ENCODE assay signal across 8 mouse cellular contexts in the genomic region with DNA sequence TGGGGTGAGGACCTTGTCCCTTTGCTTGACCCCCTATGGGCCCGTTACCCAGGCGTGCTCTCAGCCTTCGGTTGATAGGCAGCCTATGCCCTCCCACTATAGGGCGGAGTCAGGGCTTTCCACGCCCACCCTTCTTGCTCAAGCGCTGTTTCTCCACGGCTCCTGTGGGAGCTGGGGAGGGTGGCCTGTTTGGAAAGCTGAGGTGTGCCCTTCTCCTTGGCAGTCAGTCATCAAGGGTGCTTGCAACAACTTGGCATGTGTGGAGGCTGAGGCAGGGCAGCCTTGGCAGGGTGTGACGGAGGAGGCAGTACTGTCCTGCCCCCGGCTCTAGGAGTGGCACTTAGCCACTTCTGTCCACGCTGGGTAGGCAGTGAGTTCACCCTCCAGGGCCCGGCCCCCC. TPM values are rescaled to one million over a fixed set of nuclear protein-coding genes. Genes with fewer than 3 reads are reported as not detected.
A peak's percentile ranks its signal among the peaks of the same experiment; 100 is the strongest.
DNase-seq lines count a peak whose midpoint lies in the region; ATAC-seq lines count a peak whose summit lies in the region.

No protein-coding gene starts in this region.

- H3K27me3 ChIP-seq in hindbrain, embryonic 12.5 days: no peaks in the 10 kb centered on the region
- no peaks in the 10 kb centered on the region for H3K27me3 ChIP-seq in limb, embryonic 12.5 days
- no peaks in the 10 kb centered on the region for H3K27me3 ChIP-seq in midbrain, embryonic 11.5 days (ENCODE audit: control insufficient read depth, insufficient read depth, low read length)

- H3K4me2 ChIP-seq in hindbrain, embryonic 12.5 days (replicated peaks): peak overlapping the region; percentile 60
- H3K4me2 ChIP-seq in limb, embryonic 12.5 days: peak overlapping the region; percentile 56
- peak overlapping the region; percentile 70 for H3K4me2 ChIP-seq in midbrain, embryonic 11.5 days

- H3K9ac ChIP-seq in hindbrain, embryonic 12.5 days: peak overlapping the region; percentile 61
- 0 out of 2 replicates have a peak overlapping the region, but pooled peaks have one; percentile 19 for H3K9ac ChIP-seq in limb, embryonic 12.5 days (replicated peaks)
- peak overlapping the region; percentile 69 for H3K9ac ChIP-seq in midbrain, embryonic 11.5 days (ENCODE audit: low read length)

- peak overlapping the region; percentile 30 for H3K4me3 ChIP-seq in hindbrain, embryonic 12.5 days
- peak overlapping the region; percentile 21 for H3K4me3 ChIP-seq in limb, embryonic 12.5 days (replicated peaks)
- H3K4me3 ChIP-seq in midbrain, embryonic 11.5 days (ENCODE audit: low read depth, low read length): peak overlapping the region; percentile 31

- ATAC-seq in hindbrain, embryonic 12.5 days (ENCODE audit: low FRiP score): peak; percentile 18; the same call in 1 of the 2 replicates
- ATAC-seq in limb, embryonic 12.5 days (ENCODE audit: insufficient number of reproducible peaks, insufficient read depth, low FRiP score, low TSS enrichment, low read depth): no peak
- ATAC-seq in midbrain, embryonic 11.5 days (ENCODE audit: low FRiP score): peak; percentile 49

- H3K4me1 ChIP-seq in hindbrain, embryonic 12.5 days: peaks cover 92% of the 10 kb centered on the region
- H3K4me1 ChIP-seq in limb, embryonic 12.5 days (replicated peaks): peaks cover 92% of the 10 kb centered on the region
- peaks cover 76% of the 10 kb centered on the region for H3K4me1 ChIP-seq in midbrain, embryonic 11.5 days (ENCODE audit: control insufficient read depth, insufficient read depth, low read length)

- 0 out of 2 replicates have a peak, but pooled peaks cover 6% of the 10 kb centered on the region for H3K36me3 ChIP-seq in hindbrain, embryonic 12.5 days
- H3K36me3 ChIP-seq in limb, embryonic 12.5 days: peaks cover 33% of the 10 kb centered on the region
- H3K36me3 ChIP-seq in midbrain, embryonic 11.5 days (ENCODE audit: control insufficient read depth, insufficient read depth, low read length): peaks cover 10% of the 10 kb centered on the region; the same call in 1 of the 2 replicates

- peak overlapping the region; percentile 84 for H3K27ac ChIP-seq in hindbrain, embryonic 12.5 days
- H3K27ac ChIP-seq in limb, embryonic 12.5 days: peak overlapping the region; percentile 60; the same call in 1 of the 2 replicates
- peak overlapping the region; percentile 82 for H3K27ac ChIP-seq in midbrain, embryonic 11.5 days (ENCODE audit: low read depth, low read length)

- WGBS in hindbrain, embryonic 12.5 days: 6% methylated on average over 11 of the region's 11 CpGs
- whole genome bisulfite sequencing in limb, embryonic 12.5 days: 8% methylated on average over 11 of the region's 11 CpGs
- WGBS in midbrain, embryonic 11.5 days: 4% methylated on average over 11 of the region's 11 CpGs

- H3K9me3 ChIP-seq in hindbrain, embryonic 12.5 days (replicated peaks): no peaks in the 10 kb centered on the region
- no peaks in the 10 kb centered on the region for H3K9me3 ChIP-seq in limb, embryonic 12.5 days
- no peaks in the 10 kb centered on the region for H3K9me3 ChIP-seq in midbrain, embryonic 11.5 days (ENCODE audit: control insufficient read depth, low read length)

- peak; percentile 64 for DNase-seq in right cerebral cortex, adult 18-20 months
- no peak for DNase-seq in right cerebral cortex, postnatal 36 days (ENCODE audit: low spot score in 2 of 2)
- peak; percentile 71 for DNase-seq in cerebellum, adult 9-10 months
- peak; percentile 57 for DNase-seq in forelimb bud, embryonic 11.5 days (ENCODE audit: low read depth, low spot score)
- peak; percentile 95 for DNase-seq in midbrain, embryonic 11.5 days (ENCODE audit: low spot score, missing footprints)
- peak; percentile 79 for DNase-seq in testis, postnatal 14 days (ENCODE audit: low spot score)

RNA-seq across cellular contexts. Expression of a gene that starts 23.0 kb away (rescaled TPM):
- 55.3 and 55.7 TPM in 2 replicates for polyA plus RNA-seq in hindbrain, embryonic 12.5 days (2016; fragmentation: Nextera tagmentation; extraction: Ambion mirVana)
- 24.1 and 26.7 TPM in 2 replicates for polyA plus RNA-seq in limb, embryonic 12.5 days (2016; fragmentation: Nextera tagmentation; extraction: Ambion mirVana)
- 43.9 and 47.5 TPM in 2 replicates for polyA plus RNA-seq in midbrain, embryonic 11.5 days (2014; fragmentation: Nextera tagmentation; extraction: Ambion mirVana)

Comparison
In these comparisons a context has a peak if more than half of its experiments do, and no peak if none do; other contexts are left out.
1. DNase-seq: peak in right cerebral cortex, adult 18-20 months (single experiment), cerebellum, adult 9-10 months (single experiment), forelimb bud, embryonic 11.5 days (single experiment), midbrain, embryonic 11.5 days (single experiment) and testis, postnatal 14 days (single experiment); none in right cerebral cortex, postnatal 36 days (0 of 2).
2. H3K9ac ChIP-seq: peak in every context shown above with its lines; median percentile 69 in midbrain, embryonic 11.5 days; 61 in hindbrain, embryonic 12.5 days; 19 in limb, embryonic 12.5 days.
3. Peak in every context shown above with its lines, with median percentiles within 50 percentile points of each other: H3K27ac ChIP-seq, H3K4me2 ChIP-seq and H3K4me3 ChIP-seq.